Mouse (Mus musculus) MEL-GATA-1-ER (cell line): Measurements from ENCODE around the gene Srr.

Experiments
- DNase-seq: peaks from one replicate; pipeline ENCODE4 v3.0.0-alpha.2; 2012; ENCODE audit warnings: low read depth; ENCODE audit errors: extremely low read depth

Gene Srr

DNA sequence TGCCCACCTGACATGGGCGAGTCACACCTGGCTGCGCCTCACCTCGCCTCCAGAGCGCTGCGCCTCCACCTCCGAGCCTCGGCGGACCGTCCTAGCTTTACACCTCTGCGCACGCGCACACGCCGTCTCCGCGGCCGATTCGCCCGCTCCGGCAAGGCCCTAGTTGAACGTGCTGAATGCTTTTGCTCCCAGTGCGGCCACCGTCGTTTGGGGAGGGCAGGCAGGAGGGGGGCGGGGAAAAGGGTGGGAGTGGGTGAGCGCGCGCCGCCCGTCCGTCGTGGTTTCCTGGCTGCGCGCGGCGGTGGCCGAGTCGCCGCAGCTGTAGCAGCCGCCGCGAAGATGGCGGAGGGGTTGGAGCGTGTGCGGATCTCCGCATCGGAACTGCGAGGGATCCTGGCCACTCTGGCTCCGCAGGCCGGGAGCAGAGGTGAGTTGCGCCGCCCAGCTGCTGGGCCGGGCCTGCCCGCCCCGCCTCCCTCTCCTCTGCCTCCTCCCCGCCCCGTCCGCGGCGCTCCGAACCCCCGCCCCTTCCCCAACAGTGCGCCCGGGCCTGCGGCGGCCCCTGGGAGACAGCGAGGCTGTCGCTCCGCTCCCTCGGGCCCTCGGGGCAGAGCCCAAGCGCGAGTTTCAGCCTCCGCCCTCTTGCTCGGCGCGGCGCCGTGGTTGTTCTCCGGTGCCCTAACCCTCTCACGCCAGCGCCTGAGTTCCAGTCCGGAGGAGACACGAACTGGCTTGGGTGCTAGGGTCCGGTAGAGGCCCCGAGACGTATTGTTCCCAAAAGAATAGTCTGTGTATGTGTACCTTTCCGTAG, at the start of gene Srr, which contains the start of gene Smg6:
Gene Srr, minus strand, starts transcription at position 372 of the 811 bp plus-strand sequence.
Gene Smg6, plus strand, starts transcription at position 247 of the 811 bp plus-strand sequence.
- DNase-seq, result peak; percentile 80

DNA sequence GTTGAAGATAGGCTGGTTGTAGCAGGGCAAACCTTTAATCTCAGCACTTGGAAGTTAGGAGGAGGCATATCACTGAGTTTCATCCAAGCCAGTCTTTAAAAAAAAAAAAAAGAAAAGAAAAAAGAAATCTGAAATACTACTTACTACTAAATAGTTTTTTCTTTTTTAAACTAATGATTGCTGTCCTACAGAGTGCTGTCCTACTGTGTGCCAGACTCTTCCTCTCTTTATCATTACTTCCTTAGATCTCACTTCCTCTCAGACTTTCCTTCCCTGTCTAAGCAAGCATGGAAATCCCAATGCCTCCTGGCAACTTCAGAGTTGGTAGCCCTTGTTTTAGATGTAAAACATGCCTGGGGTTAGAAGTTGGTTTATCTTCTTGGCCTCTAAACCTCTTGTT, 48.9 kb upstream of the Srr start:
- no peak for DNase-seq

DNA sequence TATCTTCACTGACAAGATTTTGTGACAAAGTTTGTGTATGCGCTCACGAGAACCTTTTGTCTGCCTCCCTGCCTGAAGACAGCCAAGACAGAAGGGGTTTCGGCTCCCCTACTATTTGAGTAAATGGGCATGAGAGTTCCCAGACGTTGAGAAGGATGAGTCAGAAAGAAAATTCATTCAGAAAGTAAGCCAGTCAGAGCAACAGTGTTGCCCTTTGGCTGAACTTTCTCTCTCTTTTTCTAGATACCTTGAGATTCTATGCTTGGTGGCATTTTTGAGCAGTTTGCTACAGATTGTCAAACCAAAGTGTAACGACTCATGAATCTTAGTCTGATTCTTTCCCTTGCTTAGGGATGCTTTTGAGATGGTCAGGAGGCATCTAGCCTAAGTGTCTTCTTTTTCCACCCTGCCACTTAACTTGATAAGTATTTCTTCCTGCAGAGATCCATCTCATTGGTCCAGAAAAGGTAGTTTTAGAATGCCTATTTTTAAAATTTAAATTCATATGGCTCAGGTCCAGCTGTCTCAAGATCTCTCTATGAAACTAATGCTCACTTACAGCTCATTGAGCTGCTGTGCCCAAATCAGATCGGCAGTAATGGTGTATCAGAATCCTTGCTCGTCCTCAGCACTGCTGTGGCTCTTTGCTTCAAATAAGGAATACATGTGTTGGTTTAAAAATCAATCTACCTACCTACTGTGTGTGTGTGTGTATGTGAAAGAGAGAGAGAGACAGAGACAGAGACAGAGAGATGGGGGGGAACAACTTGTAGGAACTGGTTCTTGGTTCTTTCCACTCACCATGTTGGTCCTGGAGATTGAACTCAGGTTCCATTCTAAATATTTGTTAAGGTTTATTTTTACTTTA, 47.8 kb upstream of the Srr start:
- DNase-seq, result no peak

DNA sequence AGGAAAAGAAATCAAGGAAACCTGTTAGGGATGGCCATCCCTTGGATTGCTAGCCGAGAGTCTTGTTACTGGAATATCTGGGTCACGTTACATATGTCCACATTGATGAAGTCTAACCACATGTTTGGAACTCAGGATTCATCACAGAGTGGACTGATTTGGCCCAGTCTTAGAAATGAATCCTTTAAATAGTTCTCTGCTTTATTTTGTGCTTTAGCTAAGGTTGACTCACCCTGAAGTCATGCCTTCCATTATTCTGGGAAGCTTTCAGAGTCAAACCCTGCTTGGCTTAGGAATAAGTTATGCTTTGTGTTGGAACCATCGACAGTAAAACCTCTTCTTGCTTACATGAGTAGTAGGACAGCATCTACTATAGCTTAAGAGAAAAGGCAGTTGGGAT, 39.8 kb upstream of the Srr start:
- DNase-seq, result no peak

DNA sequence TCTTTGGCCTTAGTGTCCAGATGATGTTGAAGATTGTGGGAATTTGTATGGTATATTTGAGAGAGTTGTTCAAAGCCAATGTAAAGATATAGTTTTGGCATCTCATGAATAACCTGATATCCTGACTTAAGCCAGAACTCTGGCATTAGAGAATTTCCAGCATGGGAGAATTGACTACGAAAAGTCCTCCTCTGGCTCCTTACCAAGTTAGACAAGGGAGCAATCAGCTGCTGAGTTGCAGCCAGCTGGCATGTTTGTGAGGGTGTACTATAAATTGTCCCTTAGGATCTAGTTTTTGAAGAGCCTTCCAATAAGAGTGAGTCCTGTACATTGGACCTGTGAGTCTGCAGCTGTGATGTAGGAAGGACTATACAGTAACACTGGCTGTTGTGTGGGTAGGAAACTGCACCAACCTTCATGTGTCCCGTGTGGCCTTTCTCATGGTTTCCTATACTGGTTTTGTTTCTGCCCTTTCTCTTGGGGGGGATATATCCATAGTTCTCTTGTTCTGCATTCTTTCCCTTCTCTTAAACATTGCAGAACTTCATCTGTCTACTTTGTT, 37.2 kb upstream of the Srr start:
- no peak for DNase-seq

DNA sequence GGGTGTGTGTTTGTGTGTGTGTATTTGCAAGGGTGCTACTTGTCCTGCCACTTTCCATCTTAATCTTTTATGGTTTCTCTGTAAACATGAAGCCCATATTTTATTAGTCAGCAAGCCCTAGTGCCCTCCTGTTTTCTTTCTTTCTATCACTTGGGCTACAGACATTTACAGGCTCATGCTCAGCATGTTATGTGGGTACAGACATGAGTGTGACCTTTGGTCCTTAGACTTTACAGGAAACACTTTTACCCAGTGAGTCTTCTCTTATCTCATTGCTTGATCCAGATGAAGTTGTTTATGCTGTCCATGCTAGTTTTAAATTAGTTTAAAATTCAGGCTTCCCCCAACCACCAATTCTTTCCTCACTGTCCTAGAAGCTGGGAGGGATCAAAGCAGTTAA, 36.2 kb upstream of the Srr start:
- DNase-seq, result no peak

DNA sequence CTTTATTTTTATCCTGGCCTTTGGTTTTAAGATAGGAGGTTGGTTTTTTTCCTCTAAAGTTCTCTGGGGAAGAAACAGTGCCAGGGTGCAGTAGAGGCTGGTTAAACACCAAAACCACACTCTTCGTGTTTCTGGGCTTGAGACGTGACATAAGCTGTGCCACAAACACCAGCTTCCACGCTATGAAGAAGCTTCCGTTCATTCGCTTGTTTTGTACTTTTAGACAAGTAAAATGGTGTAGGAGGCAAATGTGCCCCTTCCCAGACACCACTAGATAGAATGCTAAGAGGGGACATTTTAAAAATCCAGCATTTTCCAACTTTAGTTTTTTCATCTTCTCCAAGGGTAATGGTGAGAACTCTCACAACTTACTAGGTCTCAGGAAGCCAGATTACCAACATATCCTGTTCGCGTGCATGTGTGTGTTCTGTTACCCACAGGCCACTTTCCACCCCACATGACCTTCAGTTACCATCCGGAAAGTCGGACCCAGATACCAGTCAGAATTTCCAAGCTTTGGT, 34.3 kb upstream of the Srr start:
- DNase-seq, result no peak

DNA sequence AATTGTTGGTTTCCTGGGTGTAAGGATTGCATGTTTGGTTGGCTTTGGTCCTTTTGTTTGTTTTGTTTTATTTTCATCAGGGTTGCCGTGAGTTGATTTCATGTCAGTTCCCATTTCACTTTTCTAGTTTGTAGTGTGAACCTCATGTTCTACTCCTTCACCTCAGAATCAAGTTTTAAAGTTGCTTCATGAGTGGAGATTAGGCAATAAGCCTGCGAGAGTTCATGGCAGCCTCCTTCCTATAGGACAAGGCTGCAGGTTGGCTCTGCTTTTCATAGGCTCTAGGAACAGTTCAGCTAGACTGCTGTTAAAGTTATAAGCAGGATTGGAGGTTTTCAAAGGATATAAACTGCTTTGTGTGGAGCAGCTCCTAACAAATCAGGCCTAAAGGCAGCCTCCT, 33.8 kb upstream of the Srr start:
- DNase-seq, result no peak

DNA sequence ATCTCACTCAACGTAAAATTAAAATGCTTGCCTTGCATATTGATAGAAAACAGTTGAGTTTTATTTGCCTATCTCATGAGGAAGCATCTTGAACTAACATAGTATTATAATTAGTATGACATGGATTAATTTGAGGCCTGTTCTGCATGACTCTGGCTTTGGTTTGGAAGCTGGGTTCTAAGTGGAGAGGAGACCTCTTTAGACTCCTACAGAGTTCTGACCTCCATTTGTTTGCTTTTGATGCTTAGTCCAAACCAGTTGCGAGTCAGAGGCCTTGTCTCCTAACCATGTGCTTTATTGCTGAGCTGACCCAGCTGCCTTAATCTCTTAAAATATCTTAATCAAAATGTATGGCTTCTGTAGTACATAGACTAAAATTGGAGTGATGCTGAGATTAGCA, 31.9 kb upstream of the Srr start:
- DNase-seq, result no peak

DNA sequence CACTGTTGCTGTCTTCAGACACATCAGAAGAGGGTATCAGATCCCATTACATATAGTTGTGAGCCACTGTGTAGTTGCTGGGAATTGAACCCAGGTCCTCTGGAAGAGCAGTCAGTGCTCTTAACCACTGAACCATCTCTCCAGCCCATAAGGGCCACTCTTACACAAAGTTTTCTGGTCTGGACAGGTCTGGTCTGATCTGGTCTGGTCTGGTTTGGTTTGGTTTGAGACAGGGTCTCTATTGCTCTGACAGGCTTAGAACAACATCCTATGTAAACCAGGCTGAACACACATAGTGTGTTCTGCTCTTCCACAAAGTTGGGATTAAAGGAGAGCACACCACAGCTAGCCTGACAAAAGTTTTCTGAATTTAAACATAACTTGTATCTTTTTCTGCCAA, 30.3 kb upstream of the Srr start:
- no peak for DNase-seq

DNA sequence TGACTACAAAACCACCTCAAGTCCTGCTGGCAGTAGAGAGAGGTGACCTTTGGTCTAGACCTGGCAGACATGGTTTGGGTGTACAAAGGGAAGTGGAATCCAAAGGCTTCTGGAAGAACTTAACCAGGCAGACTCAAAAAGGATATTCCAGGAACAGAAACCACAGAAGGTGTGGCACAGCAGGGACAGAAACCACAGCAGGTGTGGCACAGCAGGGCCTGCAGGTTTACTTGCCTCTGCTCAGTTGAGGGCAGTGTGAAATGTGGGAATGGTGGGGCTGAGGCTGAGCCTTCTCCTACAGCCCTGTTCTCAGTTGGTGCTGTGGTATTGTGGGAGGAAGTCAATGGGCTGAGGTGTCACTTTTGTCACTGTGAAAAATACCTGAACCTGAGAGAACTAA, 29.2 kb upstream of the Srr start:
- no peak for DNase-seq

DNA sequence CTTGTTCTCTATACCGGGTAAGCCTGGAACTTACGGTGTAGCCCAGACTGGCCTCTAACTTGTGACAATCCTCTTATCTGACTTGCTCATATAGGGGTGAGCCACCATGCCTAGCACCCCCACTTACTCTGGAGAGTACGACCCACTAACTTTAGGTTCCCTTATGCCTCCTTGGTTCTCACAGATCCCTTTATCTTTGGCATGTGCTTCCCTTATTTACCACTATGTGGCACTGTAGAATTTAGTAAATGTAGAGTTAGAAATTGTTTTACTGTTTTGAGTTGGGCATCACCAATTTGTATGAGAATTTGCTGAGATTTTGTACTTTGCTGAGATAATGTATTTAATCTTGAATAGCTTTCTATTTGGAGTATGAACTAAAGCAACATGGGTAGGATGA, 20.6 kb upstream of the Srr start:
- DNase-seq, result peak; percentile 34

DNA sequence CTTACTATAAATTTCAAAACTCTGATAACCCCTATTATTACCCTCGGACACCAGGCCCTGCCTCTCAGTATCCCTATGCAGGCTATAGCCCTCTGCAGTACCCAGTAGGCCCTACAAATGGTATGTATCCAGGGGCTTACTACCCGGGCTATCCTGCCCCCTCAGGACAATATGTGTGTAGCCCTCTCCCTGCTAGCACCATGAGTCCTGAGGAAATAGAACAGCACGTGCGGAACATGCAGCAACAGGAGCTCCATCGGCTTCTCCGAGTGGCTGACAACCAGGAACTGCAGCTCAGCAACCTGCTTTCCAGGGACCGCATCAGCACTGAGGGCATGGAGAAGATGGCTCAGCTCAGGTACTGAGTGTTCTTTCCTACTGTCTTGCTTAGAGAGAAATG, 4.6 kb upstream of the Srr start:
- no peak for DNase-seq

DNA sequence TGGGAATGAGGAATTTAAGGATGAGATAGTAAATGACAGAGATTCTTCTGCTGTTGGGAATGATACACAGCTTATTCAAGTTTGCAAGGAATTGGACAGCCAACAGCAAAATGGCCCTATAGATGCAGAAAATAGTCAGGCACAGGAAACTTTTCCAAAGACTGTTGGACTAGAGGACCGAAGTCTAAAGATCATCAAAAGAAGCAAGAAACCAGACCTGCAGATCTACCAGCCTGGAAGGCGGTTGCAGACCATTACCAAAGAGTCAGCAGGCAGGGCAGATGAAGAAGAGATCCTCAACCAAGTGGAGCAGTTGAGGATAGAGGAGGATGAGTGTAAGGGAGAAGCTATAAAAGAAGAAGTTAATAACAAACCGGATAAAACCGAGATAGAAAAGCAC, 3.4 kb upstream of the Srr start:
- DNase-seq, result no peak

DNA sequence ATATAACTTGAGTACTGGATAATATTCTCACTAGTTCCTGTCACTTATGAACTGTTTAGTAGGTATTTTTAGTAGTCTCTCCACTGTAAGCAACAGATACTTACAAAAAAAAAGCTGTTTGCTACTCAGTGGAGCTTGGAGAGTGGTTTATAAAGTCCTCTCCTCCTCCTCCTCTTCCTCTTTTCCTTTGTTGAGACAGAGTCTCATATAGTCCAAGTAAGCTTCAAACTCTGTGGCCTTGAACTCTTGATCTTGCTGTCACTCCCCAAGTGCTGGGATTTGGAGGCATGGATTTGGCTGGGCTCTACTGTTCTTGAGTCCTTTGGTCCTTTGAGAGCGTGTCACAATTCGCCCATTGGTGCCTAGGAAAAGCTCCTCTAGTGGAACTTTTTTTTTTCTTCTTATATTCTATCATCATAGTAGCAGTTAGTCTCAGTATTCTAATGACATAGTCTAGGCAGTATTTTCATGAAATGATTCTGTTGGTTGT, 1.5 kb upstream of the Srr start:
- peak; percentile 29 for DNase-seq

DNA sequence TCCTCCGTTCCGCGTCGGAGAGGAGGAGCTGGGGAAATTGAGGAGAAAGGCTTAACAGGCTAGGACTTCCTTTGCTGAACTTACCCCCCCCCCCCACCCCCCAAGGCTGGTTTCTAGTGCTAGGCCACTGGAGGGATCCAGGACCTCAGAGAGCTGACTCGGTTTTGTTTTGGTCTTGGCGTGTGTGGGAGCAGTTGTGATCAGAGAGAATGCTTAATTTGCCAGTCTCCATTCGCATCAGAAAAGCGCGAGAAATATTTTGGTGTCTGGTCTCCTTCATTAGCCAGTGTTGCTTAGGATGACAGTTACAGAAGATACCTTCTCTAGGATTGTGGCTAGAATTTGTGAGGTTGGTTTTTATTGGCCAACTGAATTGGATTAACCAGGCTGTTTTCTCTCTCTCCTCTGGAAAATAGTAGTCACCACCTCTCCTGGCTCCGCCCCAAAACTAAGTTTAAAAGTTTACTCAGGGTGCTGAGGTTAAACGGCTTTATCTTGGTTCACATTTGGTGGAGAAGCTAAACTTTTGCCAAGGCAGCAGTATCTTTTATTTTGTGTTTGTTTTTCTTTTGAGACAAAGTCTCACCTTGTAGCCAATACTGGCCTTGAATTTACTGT, 749 bp upstream of the Srr start:
- peak; percentile 76 for DNase-seq

DNA sequence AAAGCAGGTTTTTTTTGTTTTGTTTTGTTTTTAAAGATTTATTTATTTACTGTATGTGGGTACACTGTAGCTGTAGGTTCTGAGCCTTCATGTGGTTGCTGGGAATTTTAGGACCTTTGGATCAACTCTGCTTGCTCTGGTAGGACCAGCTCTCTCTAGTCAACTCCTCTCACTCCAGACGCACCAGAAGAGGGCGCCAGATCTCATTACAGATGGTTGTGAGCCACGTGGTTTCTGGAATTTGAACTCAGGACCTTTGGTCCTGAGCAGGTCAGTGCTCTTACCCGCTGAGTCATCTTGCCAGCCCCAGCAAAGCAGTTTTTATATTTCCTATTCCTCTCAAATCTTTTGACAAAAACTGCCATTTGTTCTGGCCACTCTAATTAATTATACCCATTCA, 1.6 kb downstream of the Srr start:
- DNase-seq, result no peak

DNA sequence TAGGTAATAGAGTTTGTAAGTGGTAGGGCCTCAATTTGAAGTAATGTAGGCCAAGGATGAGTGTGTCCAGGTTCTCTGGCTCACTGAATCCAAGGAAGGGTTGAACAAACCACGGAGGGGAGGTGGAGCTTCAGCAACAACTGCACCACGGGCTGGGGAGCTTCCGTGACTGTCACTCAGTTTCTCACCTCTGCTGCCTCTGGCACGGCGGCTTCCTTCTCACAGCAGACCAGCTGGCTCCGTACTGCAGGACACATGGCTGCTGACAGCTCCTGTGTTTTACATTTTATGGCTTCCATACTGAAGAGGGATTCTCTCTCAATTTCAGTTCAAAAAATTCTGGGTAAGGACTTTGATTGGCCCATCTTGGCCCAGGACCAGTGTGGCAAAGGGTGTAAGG, 6.5 kb downstream of the Srr start:
- DNase-seq, result no peak

DNA sequence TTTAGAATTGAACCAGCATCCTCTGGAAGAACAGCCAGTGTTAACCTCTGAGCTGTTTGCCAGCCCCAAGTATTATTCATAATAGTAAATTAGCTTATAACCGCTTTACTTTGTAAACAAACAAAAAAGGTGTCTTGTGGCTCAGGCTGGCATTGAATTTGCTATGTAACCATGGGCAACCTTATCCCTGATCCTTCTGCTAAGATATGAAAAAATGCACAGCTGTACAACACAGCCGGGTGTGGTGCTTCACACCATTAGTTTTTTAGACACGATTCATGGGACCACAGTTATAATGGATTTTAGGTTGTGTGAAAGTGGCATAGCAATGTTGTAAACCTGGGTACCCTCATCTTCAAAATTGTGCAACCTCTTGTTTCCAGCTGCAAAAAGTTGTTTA, 13.3 kb downstream of the Srr start:
- DNase-seq, result no peak

DNA sequence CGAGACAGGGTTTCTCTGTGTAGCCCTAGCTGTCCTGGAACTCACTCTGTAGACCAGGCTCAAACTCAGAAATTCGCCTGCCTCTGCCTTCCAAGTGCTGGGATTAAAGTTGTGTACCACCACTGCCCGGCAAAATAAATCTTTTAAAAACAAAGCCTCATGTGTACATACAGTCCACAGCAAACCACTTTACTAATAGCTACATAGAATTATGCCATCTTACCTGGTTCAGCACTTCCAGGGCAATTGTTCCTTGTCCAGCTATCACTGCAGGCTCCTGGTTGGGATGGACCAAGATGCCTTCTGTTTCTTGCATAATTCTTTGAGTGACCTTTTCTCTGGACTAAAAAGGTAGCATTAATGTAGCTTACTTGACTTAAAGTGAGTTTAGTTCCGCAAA, 15.8 kb downstream of the Srr start:
- no peak for DNase-seq

DNA sequence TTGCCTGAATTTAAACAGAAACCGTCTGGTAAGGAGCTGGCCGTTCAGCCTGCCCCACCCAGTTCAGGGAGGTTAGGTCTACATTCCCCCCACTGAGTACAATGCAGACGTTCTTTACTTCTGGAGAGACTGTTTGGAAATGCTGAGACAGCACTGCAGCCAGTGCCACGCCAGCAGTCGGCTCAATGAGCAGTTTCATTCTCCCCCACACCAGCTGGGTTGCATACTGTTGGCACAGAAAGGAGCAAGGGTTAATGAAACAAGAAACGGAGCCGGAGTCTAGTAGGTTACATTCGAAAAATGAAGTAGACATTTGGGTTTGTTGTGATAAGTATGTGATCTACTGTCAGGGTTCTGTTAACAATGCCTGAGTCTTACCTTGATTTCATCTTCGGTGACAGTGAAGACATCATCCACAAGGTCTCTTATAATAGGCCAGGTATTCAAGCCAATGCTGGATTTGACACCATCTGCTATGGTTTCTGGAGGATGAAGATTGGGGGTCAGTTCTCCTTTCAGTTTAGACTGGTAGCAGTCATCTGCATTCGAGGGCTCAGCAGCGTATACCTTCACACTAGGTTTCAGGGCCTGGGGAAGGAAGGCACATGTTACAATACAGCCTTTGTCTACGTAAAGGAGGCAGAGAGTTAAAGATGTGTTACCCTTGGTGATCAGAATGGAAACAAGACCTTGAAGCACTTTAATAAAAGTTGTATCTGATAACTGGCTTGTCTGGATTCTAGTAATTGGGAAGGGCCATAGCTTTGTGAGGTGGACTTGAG, 16.9 kb downstream of the Srr start:
- DNase-seq, result no peak
